Mouse (Mus musculus) yolk sac, embryonic 10.5 days (tissue): ENCODE results near the gene 1700020L24Rik.

Experiments used
- DNase-seq: peaks from one replicate; pipeline ENCODE4 v3.0.0-alpha.2; 2017; ENCODE audit warnings: low spot score

1700020L24Rik gene

DNA sequence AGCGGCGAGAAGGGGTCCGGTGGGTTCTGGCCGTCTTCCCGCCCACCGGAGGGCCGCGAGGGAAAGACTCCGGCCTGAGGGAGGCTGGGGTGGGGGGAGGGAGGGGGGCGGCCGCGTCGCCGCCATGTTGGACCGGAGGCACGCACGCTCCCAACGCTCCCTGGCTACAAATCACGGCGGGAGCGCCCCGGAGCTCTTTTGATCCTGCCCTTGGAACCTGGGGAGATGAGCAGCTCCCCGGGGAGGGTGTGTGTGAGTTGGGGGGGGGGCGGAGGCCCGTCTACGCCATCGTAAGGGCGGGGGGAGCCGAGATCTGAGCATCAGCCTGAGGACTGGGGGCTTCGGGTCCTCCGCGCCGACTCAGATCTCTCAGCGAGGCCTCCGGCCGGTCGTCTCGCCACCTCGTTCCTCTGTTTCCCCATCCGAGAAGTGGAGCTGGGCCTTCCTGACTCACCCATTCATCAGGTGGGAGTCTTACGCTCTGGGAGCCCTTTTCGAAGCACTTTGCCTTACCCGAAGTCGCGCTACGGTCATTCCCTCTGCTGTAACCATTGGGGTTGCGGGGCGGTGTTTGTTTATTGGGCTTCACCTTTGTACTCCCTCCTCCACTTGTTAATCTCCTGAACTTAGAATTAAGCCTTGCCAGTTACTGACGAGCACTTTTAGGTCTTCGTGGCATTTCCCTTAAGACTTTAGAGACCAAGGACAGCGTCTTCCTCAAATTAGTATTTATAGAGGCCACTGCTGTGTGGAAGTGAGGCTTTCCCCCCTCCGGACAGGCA is 35.9 kb downstream of the 1700020L24Rik start:
- DNase-seq: no peak
